Mouse (Mus musculus): Measurements from ENCODE around the gene Sfrp5. TPM values are rescaled to one million over a fixed set of nuclear protein-coding genes. Genes with fewer than 3 reads are reported as not detected.

Gene Sfrp5
- polyA plus RNA-seq, 2 experiments: 5.4 to 7.2 TPM

DNA sequence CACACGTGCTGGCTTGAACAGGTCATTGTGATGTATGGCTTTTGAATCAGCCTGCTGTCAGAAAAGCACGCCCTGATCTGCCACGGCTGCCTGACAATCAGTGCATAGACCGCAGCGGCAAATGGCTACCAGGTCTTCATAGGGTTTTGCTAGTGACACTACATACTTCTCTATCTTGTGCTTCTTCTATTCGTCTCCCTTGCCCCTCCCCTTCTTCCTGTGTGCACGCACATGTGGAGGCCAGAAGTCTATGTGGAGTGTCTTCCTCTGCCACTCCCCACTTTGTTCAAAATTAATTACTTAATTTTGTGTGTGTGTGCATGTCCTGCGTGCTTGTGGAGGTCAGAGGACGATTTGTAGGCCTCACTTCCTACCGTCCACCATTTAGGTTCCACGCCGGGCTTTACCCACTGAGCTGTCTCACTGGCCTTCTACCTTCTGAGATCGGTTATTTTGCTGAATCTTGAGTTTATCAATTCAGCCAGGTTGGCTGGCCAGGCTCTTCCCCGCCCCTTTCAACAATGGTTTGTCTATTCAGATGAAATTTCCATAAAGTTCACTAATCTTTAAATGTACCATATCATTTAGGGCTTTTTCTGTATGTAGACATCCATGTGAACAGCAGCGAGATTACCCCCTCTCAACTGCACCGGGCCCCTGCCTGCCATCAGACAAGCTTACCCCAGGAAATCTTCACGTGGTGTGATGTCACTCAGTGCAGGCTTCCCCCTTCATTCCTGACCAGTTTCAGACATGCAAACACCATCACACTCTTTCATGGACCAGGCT lies 27.6 kb upstream of the Sfrp5 start:
- H3K9me3 ChIP-seq (ENCODE audit: control insufficient read depth, low read length): no peaks in the 10 kb centered on the region
- no peaks in the 10 kb centered on the region for H3K36me3 ChIP-seq (ENCODE audit: control insufficient read depth, insufficient read depth, low read length)
- no peaks in the 10 kb centered on the region for H3K27me3 ChIP-seq (ENCODE audit: control insufficient read depth, insufficient read depth, low read length)
- no peaks in the 10 kb centered on the region for H3K4me1 ChIP-seq (ENCODE audit: control insufficient read depth, insufficient read depth, low read length)
- H3K4me3 ChIP-seq (replicated peaks; ENCODE audit: low read length): no peak overlapping the region
- DNase-seq (ENCODE audit: low spot score) (no peak), ATAC-seq (ENCODE audit: low FRiP score, low read depth) (no peak)
- no peak for TF ChIP-seq POLR2A (IDR thresholded peaks at IDR 0.05; ENCODE audit: borderline replicate concordance, extremely low read depth, insufficient read depth, insufficient read length)
- H3K4me2 ChIP-seq (replicated peaks; ENCODE audit: low read depth, low read length, severe bottlenecking): no peak overlapping the region
- H3K9ac ChIP-seq (ENCODE audit: low read depth, low read length, severe bottlenecking): no peak overlapping the region
- WGBS: 78% methylated on average over 17 of the region's 17 CpGs
- no peak overlapping the region for H3K27ac ChIP-seq (replicated peaks; ENCODE audit: low read depth, low read length)

DNA sequence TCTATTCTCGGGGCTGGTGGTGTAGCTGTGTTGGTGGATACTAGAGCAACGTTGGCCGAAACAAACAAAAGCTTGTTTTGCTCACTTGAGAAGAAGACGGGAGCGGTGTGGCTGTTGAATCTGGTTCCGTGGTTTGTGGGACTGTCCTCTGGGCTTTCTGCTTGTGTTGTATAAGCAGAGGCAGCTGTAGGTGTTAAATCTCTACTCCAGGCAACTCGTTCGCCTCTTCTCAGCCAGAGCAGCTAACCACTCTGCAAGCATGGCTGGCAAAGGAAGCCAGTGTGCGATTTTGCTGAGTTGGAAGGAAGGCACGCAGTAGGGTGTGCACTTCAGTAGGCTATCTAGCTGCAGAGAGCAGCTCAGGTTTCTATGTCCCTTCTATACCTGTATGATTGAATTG lies 24.4 kb upstream of the Sfrp5 start:
- Histone ChIP-seq H3K4me2 (replicated peaks; ENCODE audit: low read depth, low read length, severe bottlenecking) (no peak overlapping the region), H3K9ac (ENCODE audit: low read depth, low read length, severe bottlenecking) (no peak overlapping the region), H3K9me3 (ENCODE audit: control insufficient read depth, low read length) (no peaks in the 10 kb centered on the region), H3K27ac (replicated peaks; ENCODE audit: low read depth, low read length) (no peak overlapping the region), H3K4me1 (ENCODE audit: control insufficient read depth, insufficient read depth, low read length) (no peaks in the 10 kb centered on the region), H3K27me3 (ENCODE audit: control insufficient read depth, insufficient read depth, low read length) (no peaks in the 10 kb centered on the region), H3K4me3 (replicated peaks; ENCODE audit: low read length) (no peak overlapping the region), H3K36me3 (ENCODE audit: control insufficient read depth, insufficient read depth, low read length) (no peaks in the 10 kb centered on the region)
- no peak for DNase-seq (ENCODE audit: low spot score)
- TF ChIP-seq POLR2A (IDR thresholded peaks at IDR 0.05; ENCODE audit: borderline replicate concordance, extremely low read depth, insufficient read depth, insufficient read length): no peak
- no peak for ATAC-seq (ENCODE audit: low FRiP score, low read depth)
- WGBS: 80% methylated on average over 10 of the region's 10 CpGs

DNA sequence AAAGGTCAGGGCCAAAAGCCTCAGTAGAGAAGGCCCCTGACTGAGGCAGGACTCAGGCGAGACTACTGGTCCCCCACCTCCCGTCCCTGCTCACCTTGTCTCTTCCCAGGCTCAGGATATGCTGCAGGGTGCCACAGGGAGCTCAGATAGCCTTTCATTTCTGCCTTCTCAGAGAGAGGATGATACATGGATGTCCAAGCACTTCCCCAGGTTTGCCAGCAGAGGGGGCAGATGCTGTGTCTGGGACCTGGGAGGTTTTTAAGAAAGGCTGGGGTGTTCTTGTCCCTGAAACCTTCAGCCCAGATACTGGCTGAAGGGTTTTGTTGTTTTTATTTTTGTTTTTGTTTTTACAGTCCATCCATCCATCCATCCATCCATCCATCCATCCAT lies 15.3 kb upstream of the Sfrp5 start:
- ATAC-seq (ENCODE audit: low FRiP score, low read depth) (no peak), DNase-seq (ENCODE audit: low spot score) (no peak)
- TF ChIP-seq POLR2A (IDR thresholded peaks at IDR 0.05; ENCODE audit: borderline replicate concordance, extremely low read depth, insufficient read depth, insufficient read length): no peak
- 14% methylated on average over 2 of the region's 2 CpGs for WGBS
- H3K4me3 ChIP-seq (replicated peaks; ENCODE audit: low read length): no peak overlapping the region
- no peaks in the 10 kb centered on the region for H3K4me1 ChIP-seq (ENCODE audit: control insufficient read depth, insufficient read depth, low read length)
- H3K27me3 ChIP-seq (ENCODE audit: control insufficient read depth, insufficient read depth, low read length): no peaks in the 10 kb centered on the region
- no peaks in the 10 kb centered on the region for H3K9me3 ChIP-seq (ENCODE audit: control insufficient read depth, low read length)
- no peak overlapping the region for H3K9ac ChIP-seq (ENCODE audit: low read depth, low read length, severe bottlenecking)
- no peaks in the 10 kb centered on the region for H3K36me3 ChIP-seq (ENCODE audit: control insufficient read depth, insufficient read depth, low read length)
- H3K27ac ChIP-seq (replicated peaks; ENCODE audit: low read depth, low read length): no peak overlapping the region
- no peak overlapping the region for H3K4me2 ChIP-seq (replicated peaks; ENCODE audit: low read depth, low read length, severe bottlenecking)

DNA sequence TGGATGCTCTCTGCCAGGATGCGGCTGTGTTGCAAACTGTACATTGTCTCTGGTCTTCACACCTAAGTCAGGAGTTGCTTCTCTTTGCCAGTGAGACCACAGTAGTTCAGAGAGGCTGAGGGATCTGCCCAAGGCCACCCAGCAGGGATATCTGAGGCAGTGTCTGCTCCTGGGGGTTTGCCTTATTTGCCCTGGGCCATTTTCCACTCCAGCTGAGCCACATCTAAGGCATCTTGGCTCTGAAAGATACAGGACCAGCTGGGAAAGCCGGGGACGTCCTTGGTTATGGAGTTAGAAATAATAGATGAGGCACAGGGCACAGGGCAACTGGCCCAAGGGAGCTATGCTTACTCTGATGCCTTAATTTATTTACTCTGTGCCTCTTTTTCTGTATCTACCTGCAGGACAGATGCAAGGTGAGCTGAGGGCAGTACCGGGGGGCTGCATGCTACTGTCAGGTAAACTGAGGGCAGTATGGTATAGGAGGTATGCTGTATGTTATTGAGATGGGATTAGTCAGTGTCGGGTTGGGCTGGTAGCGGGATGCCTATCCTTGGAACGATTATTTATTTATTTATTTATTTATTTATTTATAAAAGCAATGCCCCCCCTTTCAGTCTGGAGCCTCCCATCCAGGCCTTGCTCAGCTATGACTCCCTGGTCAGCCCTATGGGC lies 14.8 kb upstream of the Sfrp5 start:
- Histone ChIP-seq H3K9me3 (ENCODE audit: control insufficient read depth, low read length) (no peaks in the 10 kb centered on the region), H3K36me3 (ENCODE audit: control insufficient read depth, insufficient read depth, low read length) (no peaks in the 10 kb centered on the region), H3K27me3 (ENCODE audit: control insufficient read depth, insufficient read depth, low read length) (no peaks in the 10 kb centered on the region), H3K4me3 (replicated peaks; ENCODE audit: low read length) (no peak overlapping the region), H3K27ac (replicated peaks; ENCODE audit: low read depth, low read length) (no peak overlapping the region), H3K9ac (ENCODE audit: low read depth, low read length, severe bottlenecking) (no peak overlapping the region), H3K4me2 (replicated peaks; ENCODE audit: low read depth, low read length, severe bottlenecking) (no peak overlapping the region), H3K4me1 (ENCODE audit: control insufficient read depth, insufficient read depth, low read length) (no peaks in the 10 kb centered on the region)
- TF ChIP-seq POLR2A (IDR thresholded peaks at IDR 0.05; ENCODE audit: borderline replicate concordance, extremely low read depth, insufficient read depth, insufficient read length): no peak
- no peak for ATAC-seq (ENCODE audit: low FRiP score, low read depth)
- no peak for DNase-seq (ENCODE audit: low spot score)
- WGBS: 72% methylated on average over 7 of the region's 7 CpGs

DNA sequence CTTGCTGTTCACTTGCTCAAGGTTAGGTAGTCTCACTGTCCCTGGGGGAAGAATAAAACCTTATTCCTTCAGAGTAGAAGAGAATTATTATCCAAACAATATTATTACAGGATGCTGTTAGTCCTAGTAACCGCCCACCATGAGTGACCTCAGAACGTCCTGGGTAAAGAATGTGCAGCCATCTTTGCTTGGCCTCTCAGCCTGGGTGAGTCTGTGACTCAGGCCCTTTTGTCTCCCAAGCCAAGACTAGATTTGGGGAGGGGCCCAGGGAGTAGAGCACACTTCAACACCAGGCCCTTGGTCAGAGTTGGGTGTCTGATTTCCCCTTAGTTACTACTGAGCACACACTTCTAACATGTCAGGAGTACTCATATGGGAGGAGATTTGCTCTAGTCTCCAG lies 12.5 kb upstream of the Sfrp5 start:
- H3K9ac ChIP-seq (ENCODE audit: low read depth, low read length, severe bottlenecking): no peak overlapping the region
- DNase-seq (ENCODE audit: low spot score) (no peak), ATAC-seq (ENCODE audit: low FRiP score, low read depth) (no peak)
- no peak overlapping the region for H3K4me2 ChIP-seq (replicated peaks; ENCODE audit: low read depth, low read length, severe bottlenecking)
- no peak overlapping the region for H3K27ac ChIP-seq (replicated peaks; ENCODE audit: low read depth, low read length)
- no peaks in the 10 kb centered on the region for H3K9me3 ChIP-seq (ENCODE audit: control insufficient read depth, low read length)
- no peaks in the 10 kb centered on the region for H3K27me3 ChIP-seq (ENCODE audit: control insufficient read depth, insufficient read depth, low read length)
- H3K36me3 ChIP-seq (ENCODE audit: control insufficient read depth, insufficient read depth, low read length): no peaks in the 10 kb centered on the region
- 67% methylated on average over 2 of the region's 2 CpGs for WGBS
- no peak for TF ChIP-seq POLR2A (IDR thresholded peaks at IDR 0.05; ENCODE audit: borderline replicate concordance, extremely low read depth, insufficient read depth, insufficient read length)
- no peak overlapping the region for H3K4me3 ChIP-seq (replicated peaks; ENCODE audit: low read length)
- no peaks in the 10 kb centered on the region for H3K4me1 ChIP-seq (ENCODE audit: control insufficient read depth, insufficient read depth, low read length)
